Mouse (Mus musculus) kidney, adult 2 months (tissue): ENCODE data around the gene Vps13d.

Experiments used
- CTCF ChIP-seq: fragments of 200-500 bp; conservative IDR thresholded peaks from 2 replicates; pipeline ENCODE4 v1.5.1; 2011; ENCODE audit warnings: low read depth, mild to moderate bottlenecking, control low read depth, low read length, moderate library complexity, mixed read lengths; ENCODE audit not compliant: insufficient read depth, insufficient read length
- POLR2A ChIP-seq: fragments of 200-500 bp; IDR thresholded peaks from one replicate; pipeline ENCODE4 v1.6.1; 2011; ENCODE audit warnings: low read depth, low read length, control low read depth

DNA sequence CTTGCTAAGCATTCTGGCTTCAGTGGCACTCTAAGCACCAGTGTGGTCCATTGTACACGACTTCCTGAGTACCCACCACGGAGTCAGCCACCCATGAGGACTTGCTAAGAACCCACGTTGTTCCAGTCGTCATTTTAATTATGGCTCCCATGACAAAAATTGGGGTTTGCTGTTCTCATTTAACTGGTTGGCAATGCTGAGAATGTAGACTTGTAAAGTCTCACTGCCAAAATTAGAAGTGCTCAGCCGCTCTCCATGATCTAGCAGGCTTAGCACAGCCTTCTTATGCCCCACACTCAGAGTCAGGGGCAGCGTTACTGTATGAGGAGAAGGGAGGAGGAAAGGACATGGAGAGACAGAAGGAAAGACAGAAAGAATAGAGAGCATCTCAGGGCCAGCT, 216.8 kb downstream of the Vps13d start:
- TF ChIP-seq POLR2A (no peak), CTCF (no peak)
